Mouse (Mus musculus): ENCODE measurements at regions not wholly inside any gene's neighbourhood (a gene's known extent, or its start where the extent isn't known, plus 50 kb on each side); places are given as distances from the start of the nearest gene placed in this dataset.

GRCm38 (mm10) chr1:35870144-35870827 lies 197.9 kb upstream of the Hs6st1 start:
- Histone ChIP-seq H3K36me3 (ENCODE audit: control insufficient read depth, insufficient read depth, low read length) (no peaks in the 10 kb centered on the region), H3K4me3 (ENCODE audit: control insufficient read depth, insufficient read depth, low read length) (no peak overlapping the region), H3K27me3 (ENCODE audit: control insufficient read depth, insufficient read depth, low read length) (no peaks in the 10 kb centered on the region), H3K4me1 (replicated peaks; ENCODE audit: control insufficient read depth, insufficient read depth, low read length) (no peaks in the 10 kb centered on the region), H3K27ac (ENCODE audit: control insufficient read depth, insufficient read depth, low read length) (no peak overlapping the region)
- no peak for DNase-seq
- no peak for TF ChIP-seq CTCF (IDR thresholded peaks at IDR 0.05; ENCODE audit: borderline replicate concordance, control insufficient read depth, extremely low read depth, insufficient read depth, low read length, poor library complexity)
- no peak for TF ChIP-seq POLR2A (IDR thresholded peaks at IDR 0.05; ENCODE audit: control insufficient read depth, extremely low read depth, insufficient read depth, low read length, poor library complexity)
- WGBS = 95% methylated on average over 9 of the region's 9 CpGs

GRCm38 (mm10) chr1:35873038-35873437 lies 195.2 kb upstream of the Hs6st1 start:
- 93% methylated on average over 2 of the region's 2 CpGs for WGBS
- no peak for DNase-seq

GRCm38 (mm10) chr1:35875210-35875811 lies 192.9 kb upstream of the Hs6st1 start:
- Histone ChIP-seq H3K4me1 (replicated peaks; ENCODE audit: control insufficient read depth, insufficient read depth, low read length) (no peaks in the 10 kb centered on the region), H3K36me3 (ENCODE audit: control insufficient read depth, insufficient read depth, low read length) (no peaks in the 10 kb centered on the region), H3K27ac (ENCODE audit: control insufficient read depth, insufficient read depth, low read length) (no peak overlapping the region), H3K27me3 (ENCODE audit: control insufficient read depth, insufficient read depth, low read length) (no peaks in the 10 kb centered on the region), H3K4me3 (ENCODE audit: control insufficient read depth, insufficient read depth, low read length) (no peak overlapping the region)
- WGBS = 93% methylated on average over 11 of the region's 11 CpGs
- no peak for DNase-seq
- no peak for TF ChIP-seq CTCF (IDR thresholded peaks at IDR 0.05; ENCODE audit: borderline replicate concordance, control insufficient read depth, extremely low read depth, insufficient read depth, low read length, poor library complexity)
- TF ChIP-seq POLR2A (IDR thresholded peaks at IDR 0.05; ENCODE audit: control insufficient read depth, extremely low read depth, insufficient read depth, low read length, poor library complexity) = no peak

More at GRCm38 (mm10) chr1:35873038-35873437, 195.2 kb upstream of the Hs6st1 start:
- Histone ChIP-seq H3K4me3 (ENCODE audit: control insufficient read depth, insufficient read depth, low read length) (no peak overlapping the region), H3K27ac (ENCODE audit: control insufficient read depth, insufficient read depth, low read length) (no peak overlapping the region), H3K27me3 (ENCODE audit: control insufficient read depth, insufficient read depth, low read length) (no peaks in the 10 kb centered on the region), H3K36me3 (ENCODE audit: control insufficient read depth, insufficient read depth, low read length) (no peaks in the 10 kb centered on the region), H3K4me1 (replicated peaks; ENCODE audit: control insufficient read depth, insufficient read depth, low read length) (no peaks in the 10 kb centered on the region)
- TF ChIP-seq CTCF (IDR thresholded peaks at IDR 0.05; ENCODE audit: borderline replicate concordance, control insufficient read depth, extremely low read depth, insufficient read depth, low read length, poor library complexity) (no peak), POLR2A (IDR thresholded peaks at IDR 0.05; ENCODE audit: control insufficient read depth, extremely low read depth, insufficient read depth, low read length, poor library complexity) (no peak)

GRCm38 (mm10) chr1:35878426-35878825 lies 189.8 kb upstream of the Hs6st1 start:
- no peaks in the 10 kb centered on the region for H3K4me1 ChIP-seq (replicated peaks; ENCODE audit: control insufficient read depth, insufficient read depth, low read length)
- WGBS = 96% methylated on average over 4 of the region's 4 CpGs
- DNase-seq = no peak
- no peak overlapping the region for H3K4me3 ChIP-seq (ENCODE audit: control insufficient read depth, insufficient read depth, low read length)
- TF ChIP-seq POLR2A (IDR thresholded peaks at IDR 0.05; ENCODE audit: control insufficient read depth, extremely low read depth, insufficient read depth, low read length, poor library complexity) = no peak
- TF ChIP-seq CTCF (IDR thresholded peaks at IDR 0.05; ENCODE audit: borderline replicate concordance, control insufficient read depth, extremely low read depth, insufficient read depth, low read length, poor library complexity) = no peak
- no peak overlapping the region for H3K27ac ChIP-seq (ENCODE audit: control insufficient read depth, insufficient read depth, low read length)
- no peaks in the 10 kb centered on the region for H3K27me3 ChIP-seq (ENCODE audit: control insufficient read depth, insufficient read depth, low read length)
- H3K36me3 ChIP-seq (ENCODE audit: control insufficient read depth, insufficient read depth, low read length) = no peaks in the 10 kb centered on the region

- 89% methylated on average over 11 of the region's 11 CpGs for WGBS
- DNase-seq = no peak
- no peak overlapping the region for H3K27ac ChIP-seq (ENCODE audit: control insufficient read depth, insufficient read depth, low read length)
- no peak overlapping the region for H3K4me3 ChIP-seq (ENCODE audit: control insufficient read depth, insufficient read depth, low read length)
- no peaks in the 10 kb centered on the region for H3K27me3 ChIP-seq (ENCODE audit: control insufficient read depth, insufficient read depth, low read length)
- TF ChIP-seq CTCF (IDR thresholded peaks at IDR 0.05; ENCODE audit: borderline replicate concordance, control insufficient read depth, extremely low read depth, insufficient read depth, low read length, poor library complexity) (no peak), POLR2A (IDR thresholded peaks at IDR 0.05; ENCODE audit: control insufficient read depth, extremely low read depth, insufficient read depth, low read length, poor library complexity) (no peak)
- no peaks in the 10 kb centered on the region for H3K36me3 ChIP-seq (ENCODE audit: control insufficient read depth, insufficient read depth, low read length)
- H3K4me1 ChIP-seq (replicated peaks; ENCODE audit: control insufficient read depth, insufficient read depth, low read length) = no peaks in the 10 kb centered on the region
These were observed 188.7 kb upstream of the Hs6st1 start for GRCm38 (mm10) chr1:35879388-35880093.

- WGBS = 91% methylated on average over 6 of the region's 6 CpGs
- no peak for TF ChIP-seq CTCF (IDR thresholded peaks at IDR 0.05; ENCODE audit: borderline replicate concordance, control insufficient read depth, extremely low read depth, insufficient read depth, low read length, poor library complexity)
- no peak for TF ChIP-seq POLR2A (IDR thresholded peaks at IDR 0.05; ENCODE audit: control insufficient read depth, extremely low read depth, insufficient read depth, low read length, poor library complexity)
- H3K4me1 ChIP-seq (replicated peaks; ENCODE audit: control insufficient read depth, insufficient read depth, low read length) = no peaks in the 10 kb centered on the region
- no peak overlapping the region for H3K4me3 ChIP-seq (ENCODE audit: control insufficient read depth, insufficient read depth, low read length)
- no peak overlapping the region for H3K27ac ChIP-seq (ENCODE audit: control insufficient read depth, insufficient read depth, low read length)
- no peak for DNase-seq
- no peaks in the 10 kb centered on the region for H3K27me3 ChIP-seq (ENCODE audit: control insufficient read depth, insufficient read depth, low read length)
- no peaks in the 10 kb centered on the region for H3K36me3 ChIP-seq (ENCODE audit: control insufficient read depth, insufficient read depth, low read length)
These were observed 187.5 kb upstream of the Hs6st1 start for GRCm38 (mm10) chr1:35880562-35881265.
